Mouse (Mus musculus): ENCODE data around the gene Tecr. TPM values are rescaled to one million over a fixed set of nuclear protein-coding genes. Genes with fewer than 3 reads are reported as not detected.
"Not testable (repeated sequence)": the region's sequence is repeated elsewhere in the genome, so short reads cannot be mapped to it uniquely, and the experiment has no call there.

Gene Tecr
- total RNA-seq, 2 experiments from 2014 or later: 431 to 564 TPM

- intact Hi-C loops (cut with DNase I): no loop called here
- DNase-seq: no peak
Observed at GRCm38 (mm10) chr8:83621691-83622388, 14.1 kb upstream of the Tecr start.

- intact Hi-C loops (cut with DNase I): no loop called here
- no peak for DNase-seq
Observed at GRCm38 (mm10) chr8:83619568-83620285, 12.0 kb upstream of the Tecr start.

GRCm38 (mm10) chr8:83618566-83618965 is 10.8 kb upstream of the Tecr start:
- intact Hi-C loops (cut with DNase I): no loop called here
- no peak for DNase-seq

- intact Hi-C loops (cut with DNase I): no loop called here
Observed at GRCm38 (mm10) chr8:83617111-83617510, 9.3 kb upstream of the Tecr start.

GRCm38 (mm10) chr8:83616625-83617024 is 8.9 kb upstream of the Tecr start:
- no peak for DNase-seq
- intact Hi-C loops (cut with DNase I): no loop called here

More at GRCm38 (mm10) chr8:83617111-83617510, 9.3 kb upstream of the Tecr start:
- DNase-seq: no peak

- intact Hi-C loops (cut with DNase I): no loop called here
- no peak for DNase-seq
Observed at GRCm38 (mm10) chr8:83613695-83614094, 5.9 kb upstream of the Tecr start.

- intact Hi-C loops (cut with DNase I): no loop called here
- no peak for DNase-seq
Observed at GRCm38 (mm10) chr8:83611921-83612320, 4.2 kb upstream of the Tecr start.

- intact Hi-C loops (cut with DNase I): loop anchor here (5.0 kb wide), 1 partner anchor 42 kb away; the partner anchor contains the start of gene Ndufb7
- DNase-seq: no peak
Observed at GRCm38 (mm10) chr8:83609547-83610180, 1.9 kb upstream of the Tecr start.

GRCm38 (mm10) chr8:83609086-83609485 is 1.3 kb upstream of the Tecr start:
- DNase-seq: no peak
- intact Hi-C loops (cut with DNase I): loop anchor here (5.0 kb wide), 1 partner anchor 42 kb away; the partner anchor contains the start of gene Ndufb7

- intact Hi-C loops (cut with DNase I): loop anchor here (5.0 kb wide), 1 partner anchor 41 kb away; the partner anchor contains the start of gene Ndufb7
- DNase-seq: peak in 1 of 2 experiments; percentile 73
Observed at GRCm38 (mm10) chr8:83608398-83608829, 643 bp upstream of the Tecr start.

- DNase-seq: no peak
- intact Hi-C loops (cut with DNase I): no loop called here
Observed at GRCm38 (mm10) chr8:83602650-83603029, 5.1 kb downstream of the Tecr start.

- intact Hi-C loops (cut with DNase I): no loop called here
- DNase-seq: no peak
Observed at GRCm38 (mm10) chr8:83599814-83600213, 8.0 kb downstream of the Tecr start.

GRCm38 (mm10) chr8:83598146-83598545 is 9.6 kb downstream of the Tecr start:
- intact Hi-C loops (cut with DNase I): no loop called here
- no peak for DNase-seq

- intact Hi-C loops (cut with DNase I): no loop called here
Observed at GRCm38 (mm10) chr8:83596369-83596768, 11.4 kb downstream of the Tecr start.

GRCm38 (mm10) chr8:83595050-83595345 is 12.8 kb downstream of the Tecr start:
- DNase-seq; intact Hi-C loops (cut with DNase I): not testable (repeated sequence)

More at GRCm38 (mm10) chr8:83596369-83596768, 11.4 kb downstream of the Tecr start:
- no peak for DNase-seq

GRCm38 (mm10) chr8:83594167-83595049 is 13.4 kb downstream of the Tecr start:
- intact Hi-C loops (cut with DNase I): no loop called here
- peak; percentile 90 to 93 for DNase-seq

- no peak for DNase-seq
- intact Hi-C loops (cut with DNase I): no loop called here
Observed at GRCm38 (mm10) chr8:83593325-83594166, 14.2 kb downstream of the Tecr start.

GRCm38 (mm10) chr8:83592682-83593081 is 15.1 kb downstream of the Tecr start:
- intact Hi-C loops (cut with DNase I): no loop called here
- DNase-seq: no peak

GRCm38 (mm10) chr8:83590488-83591023 is 17.2 kb downstream of the Tecr start:
- no peak for DNase-seq
- intact Hi-C loops (cut with DNase I): no loop called here

All from gastrocnemius, postnatal 36 days (tissue).